Mouse (Mus musculus) CD4-positive naive resting alpha-beta T cell, adult 76 days (primary cell): Measurements from ENCODE around the gene Samd8. TPM values are rescaled to one million over a fixed set of nuclear protein-coding genes. Genes with fewer than 3 reads are reported as not detected.

Experiments
- total RNA-seq: library from RNA; stranded (reverse); gene quantifications from one replicate; pipeline ENCODE4 v1.2.4, GENCODE M21; 2023

Gene Samd8
- total RNA-seq: 53.1 TPM

DNA sequence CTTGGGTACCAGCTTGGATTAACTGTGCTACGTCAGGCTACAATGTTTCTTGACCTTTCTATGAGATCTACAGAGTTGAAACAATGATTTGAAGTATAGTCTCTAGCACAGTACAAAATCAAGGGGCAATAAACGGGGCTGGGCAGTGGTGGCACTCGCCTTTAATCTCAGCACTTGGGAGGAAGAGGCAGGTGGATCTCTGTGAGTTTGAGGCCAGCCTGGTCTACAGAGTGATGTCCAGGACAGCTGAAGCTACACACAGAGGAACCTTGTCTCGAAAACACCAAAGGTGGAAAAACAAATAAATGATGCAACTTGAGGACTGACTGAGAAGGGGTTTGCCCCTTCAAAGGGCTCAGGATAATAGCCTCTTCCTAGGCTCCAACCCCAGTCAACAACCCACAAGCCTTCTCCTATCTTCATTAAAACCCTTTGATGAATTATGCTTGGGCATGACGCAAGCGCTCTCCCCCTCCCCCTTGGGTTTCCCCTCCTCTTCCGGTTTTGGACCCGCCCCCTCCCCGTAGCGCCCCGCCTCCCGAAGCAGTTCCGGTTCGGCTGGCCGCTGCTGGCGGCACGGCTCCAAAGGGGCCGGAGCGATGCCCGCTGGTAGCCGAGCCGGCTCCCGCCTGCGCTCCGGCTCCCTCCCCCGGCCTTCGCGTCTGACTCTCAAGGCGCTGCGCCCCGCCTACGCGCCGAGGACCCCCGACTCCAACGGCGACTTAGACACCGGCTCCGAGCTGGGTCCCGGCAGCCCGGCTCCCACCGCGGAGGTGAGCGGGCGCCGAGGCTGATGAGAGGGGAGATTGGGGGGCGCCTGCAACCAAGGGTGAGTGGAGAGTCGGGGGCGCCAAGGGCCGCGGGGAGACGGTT is at the start of gene Samd8:
Gene Samd8 (plus strand): TSS at position 524 of the 873 bp plus-strand sequence.

DNA sequence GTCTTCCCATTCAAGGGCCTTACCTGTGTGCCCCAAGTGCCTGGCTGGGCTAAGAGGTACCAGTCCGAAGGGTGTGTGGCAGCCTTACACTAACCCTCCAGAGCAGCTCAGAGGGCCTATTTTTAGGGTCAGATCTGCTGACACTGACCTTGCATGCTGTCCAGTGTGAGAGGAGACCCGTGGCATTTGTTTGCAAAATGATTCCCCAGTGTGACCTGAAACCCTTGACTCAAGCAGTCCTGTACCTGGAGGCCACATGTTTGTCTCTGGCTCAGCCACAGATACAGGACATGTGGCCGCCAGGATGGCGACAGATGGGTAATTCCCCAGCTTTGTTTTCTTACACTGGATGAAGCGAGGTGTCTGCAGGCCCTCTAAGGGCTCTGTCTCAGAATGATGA is 35.8 kb upstream of the Samd8 start, which contains the start of gene Dupd1:
Gene Dupd1 (minus strand): TSS at position 91 of the 400 bp plus-strand sequence.

DNA sequence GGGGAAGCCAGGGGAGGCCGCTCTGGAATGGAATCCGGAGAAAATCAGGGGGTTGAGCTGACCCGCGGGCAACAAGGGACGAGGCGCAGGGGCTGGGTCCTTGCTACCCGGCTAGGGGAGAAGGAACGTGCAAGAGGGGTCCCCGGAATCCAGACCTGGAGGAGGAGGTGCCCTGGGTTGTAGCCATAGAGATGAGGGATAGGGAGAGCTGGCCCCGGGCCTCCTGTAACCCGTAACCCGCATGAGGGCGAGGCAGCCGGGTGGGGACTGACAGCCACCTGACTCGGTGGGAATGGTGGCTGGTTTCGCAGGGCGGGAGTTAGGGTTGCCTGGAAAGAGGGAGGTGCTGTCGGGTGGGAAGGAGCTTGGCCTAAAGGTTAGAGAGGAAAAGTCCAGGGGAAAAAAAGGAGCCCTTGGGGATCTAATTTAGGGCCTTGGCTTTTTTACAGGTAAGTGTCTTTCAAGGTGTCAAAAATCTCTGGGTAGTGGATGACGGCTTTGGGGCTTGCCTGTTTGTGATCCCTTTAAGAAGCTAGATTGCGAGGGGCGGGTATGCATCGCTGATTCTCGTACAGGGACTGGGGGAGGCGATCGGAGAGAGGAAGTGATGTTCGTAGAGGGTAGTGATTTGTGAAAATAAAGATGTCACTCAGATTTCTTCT is 681 bp downstream of the Samd8 start, which contains the start of gene Dusp13:
Gene Dusp13 (minus strand): TSS at position 301 of the 662 bp plus-strand sequence.

DNA sequence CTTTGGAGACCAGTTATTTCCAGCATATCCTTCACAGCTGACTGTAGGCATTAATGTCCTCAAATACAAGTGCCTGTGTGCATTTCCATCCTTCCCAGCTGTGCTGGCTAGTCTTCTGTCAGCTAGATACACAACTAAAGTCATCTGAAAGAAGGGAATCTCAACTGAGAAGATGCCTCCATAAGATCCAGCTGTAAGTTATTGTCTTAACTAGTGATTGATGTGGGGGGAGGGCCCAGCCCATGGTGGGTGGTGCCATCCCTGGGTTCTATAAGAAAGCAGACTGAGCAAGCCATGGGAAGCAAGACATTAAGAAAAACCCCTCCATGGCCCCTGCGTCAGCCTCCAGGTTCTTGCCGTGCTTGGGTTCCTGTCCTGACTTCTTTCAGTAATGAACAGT is 74.6 kb downstream of the Samd8 start, which contains the start of gene Vdac2:
Gene Vdac2 (plus strand): TSS at position 301 of the 400 bp plus-strand sequence.

Other genes starting within 250 kb of the Samd8 start
- not detected for gene Dupd1, start 36.0 kb upstream of the Samd8 start, total RNA-seq
- gene Dusp13, start 650 bp downstream of the Samd8 start, total RNA-seq: not detected
- gene Vdac2, start 74.7 kb downstream of the Samd8 start, total RNA-seq: 136 TPM
- gene Comtd1, start 98.4 kb downstream of the Samd8 start, total RNA-seq: 6.9 TPM
- 0.18 TPM for gene Zfp503, start 239.1 kb downstream of the Samd8 start, total RNA-seq